Mouse (Mus musculus): ENCODE measurements at regions not wholly inside any gene's neighbourhood (a gene's known extent, or its start where the extent isn't known, plus 50 kb on each side); places are given as distances from the start of the nearest gene placed in this dataset.

DNA sequence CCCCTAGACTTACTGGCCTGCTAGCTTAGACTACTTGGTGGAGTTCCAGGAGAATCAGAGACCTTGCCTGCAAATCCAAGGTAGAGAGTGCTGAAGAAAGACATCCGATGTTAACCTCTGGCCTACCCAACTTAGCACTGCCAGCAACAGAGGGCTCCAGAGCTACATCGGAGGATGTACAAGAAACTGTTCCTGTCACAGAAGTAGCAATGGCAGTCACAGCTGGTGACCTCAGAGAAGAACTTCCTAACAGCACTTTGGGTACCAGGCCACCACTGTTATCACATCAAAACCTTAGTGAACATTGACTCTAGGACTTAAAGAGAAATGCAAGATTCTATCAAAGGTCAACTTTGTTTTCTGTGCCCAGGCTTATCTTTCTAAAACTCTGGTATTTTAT lies 180.0 kb downstream of the Sox4 start:
- ATAC-seq (replicated peaks; ENCODE audit: insufficient number of reproducible peaks, low FRiP score, low TSS enrichment, poor library complexity, severe bottlenecking): no peak

DNA sequence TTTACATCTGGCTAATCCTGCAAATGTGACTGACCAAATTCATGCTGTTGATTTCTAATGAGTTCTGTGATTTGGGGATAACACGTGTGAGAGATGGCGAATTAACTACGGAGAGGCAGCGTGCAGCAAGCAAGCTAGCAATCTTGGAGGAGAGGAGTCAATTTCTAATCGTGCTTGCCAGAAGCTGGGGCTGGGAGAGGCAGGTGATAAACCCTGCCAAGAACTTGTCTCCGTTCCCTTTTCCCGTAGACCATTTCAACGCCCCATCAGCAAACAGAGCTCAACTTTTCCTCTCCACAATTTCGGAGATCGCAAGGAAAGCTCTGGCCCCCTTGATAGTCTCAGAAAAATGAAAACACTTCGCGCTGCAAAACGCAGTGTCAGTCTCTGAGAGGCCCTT lies 183.0 kb downstream of the Sox4 start:
- ATAC-seq (replicated peaks; ENCODE audit: insufficient number of reproducible peaks, low FRiP score, low TSS enrichment, poor library complexity, severe bottlenecking): no peak

DNA sequence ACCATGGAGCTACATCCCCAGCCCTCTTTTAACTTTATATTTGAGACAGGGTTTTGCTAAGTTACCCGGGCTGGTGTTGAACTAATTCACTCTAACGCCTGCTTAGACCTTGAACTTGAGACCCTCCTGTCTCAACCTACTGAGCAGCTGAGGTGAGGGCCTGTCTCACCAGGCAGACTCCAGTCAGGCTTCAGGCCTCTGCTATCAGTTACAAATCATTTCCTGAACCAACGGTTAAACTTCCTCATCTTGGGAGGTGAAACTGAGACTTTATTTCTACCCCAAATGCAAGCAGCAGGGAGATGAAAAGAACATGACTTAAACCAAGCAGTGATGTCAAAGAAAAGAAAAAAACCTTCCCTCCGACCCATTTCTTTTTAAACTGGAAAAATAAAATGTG lies 183.5 kb downstream of the Sox4 start:
- no peak for ATAC-seq (replicated peaks; ENCODE audit: insufficient number of reproducible peaks, low FRiP score, low TSS enrichment, poor library complexity, severe bottlenecking)

DNA sequence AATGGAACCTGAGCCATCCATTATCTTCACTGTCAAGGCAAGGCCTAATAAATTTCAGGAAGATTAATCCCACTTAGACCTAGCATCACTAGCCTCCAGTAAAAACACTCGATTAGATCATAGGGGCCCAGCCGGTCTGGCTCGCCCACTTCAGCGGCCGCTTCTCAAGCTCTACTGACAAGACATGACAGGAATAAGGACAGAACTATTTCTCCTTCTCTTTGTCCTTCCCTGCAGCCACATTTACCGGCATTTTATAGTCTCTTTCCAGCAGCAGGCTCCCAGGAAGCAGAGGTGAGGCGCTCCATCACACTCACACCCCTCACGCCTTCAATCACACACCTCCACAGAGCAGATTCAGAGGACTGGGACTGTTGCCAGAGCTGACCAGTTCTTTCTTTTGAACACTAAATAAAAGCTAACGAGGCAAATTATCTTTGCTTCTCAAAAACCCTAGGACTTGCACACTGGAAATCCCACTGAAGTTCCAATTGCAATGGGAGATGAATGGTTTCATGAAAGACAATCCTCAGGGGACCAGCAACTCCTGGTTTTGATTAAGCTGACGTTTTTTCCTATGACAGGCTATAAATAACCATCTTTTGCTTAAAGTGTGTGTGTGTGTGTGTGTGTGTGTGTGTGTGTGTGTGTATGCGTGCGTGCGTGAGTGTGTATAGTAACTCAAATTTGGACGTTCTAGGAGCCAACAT lies 184.6 kb downstream of the Sox4 start:
- ATAC-seq (replicated peaks; ENCODE audit: insufficient number of reproducible peaks, low FRiP score, low TSS enrichment, poor library complexity, severe bottlenecking): no peak

DNA sequence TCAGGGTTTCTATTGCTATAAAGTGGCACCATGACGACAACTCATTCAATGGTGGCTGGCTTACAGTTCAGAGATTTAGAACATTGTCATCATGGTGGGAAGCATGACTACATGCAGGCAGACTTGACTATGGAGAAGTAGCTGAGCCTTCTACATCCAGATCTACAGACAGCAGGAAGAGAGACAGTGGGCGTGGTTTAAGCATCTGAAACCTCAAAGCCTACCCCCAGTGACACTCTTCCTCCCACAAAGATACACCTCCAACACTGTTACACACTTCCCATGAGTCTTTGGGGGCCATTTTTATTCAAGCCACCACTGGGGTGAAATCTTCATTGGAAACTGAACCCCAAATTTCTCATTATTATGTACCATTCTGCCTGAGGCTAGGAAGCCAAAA lies 191.0 kb downstream of the Sox4 start:
- ATAC-seq (replicated peaks; ENCODE audit: insufficient number of reproducible peaks, low FRiP score, low TSS enrichment, poor library complexity, severe bottlenecking): no peak

DNA sequence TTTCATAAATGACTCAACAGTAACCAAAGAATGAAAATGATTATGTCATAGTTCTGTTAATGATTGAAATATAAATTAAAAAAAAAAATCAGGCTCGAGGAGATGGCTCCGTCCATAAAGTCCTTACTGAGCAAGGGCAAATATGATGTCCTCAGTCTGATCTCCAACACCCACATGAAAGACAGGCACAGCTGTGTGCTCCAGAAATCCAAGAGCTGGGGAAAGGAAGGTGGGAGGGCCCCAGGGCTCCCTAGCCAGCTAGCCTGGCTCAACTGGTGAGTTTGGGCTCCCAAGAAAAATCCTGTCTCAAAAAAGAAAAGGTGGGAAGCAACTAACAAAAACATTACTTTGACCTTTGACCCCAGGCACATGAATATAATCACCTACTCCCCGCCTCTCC lies 194.5 kb downstream of the Sox4 start:
- ATAC-seq (replicated peaks; ENCODE audit: insufficient number of reproducible peaks, low FRiP score, low TSS enrichment, poor library complexity, severe bottlenecking): no peak

DNA sequence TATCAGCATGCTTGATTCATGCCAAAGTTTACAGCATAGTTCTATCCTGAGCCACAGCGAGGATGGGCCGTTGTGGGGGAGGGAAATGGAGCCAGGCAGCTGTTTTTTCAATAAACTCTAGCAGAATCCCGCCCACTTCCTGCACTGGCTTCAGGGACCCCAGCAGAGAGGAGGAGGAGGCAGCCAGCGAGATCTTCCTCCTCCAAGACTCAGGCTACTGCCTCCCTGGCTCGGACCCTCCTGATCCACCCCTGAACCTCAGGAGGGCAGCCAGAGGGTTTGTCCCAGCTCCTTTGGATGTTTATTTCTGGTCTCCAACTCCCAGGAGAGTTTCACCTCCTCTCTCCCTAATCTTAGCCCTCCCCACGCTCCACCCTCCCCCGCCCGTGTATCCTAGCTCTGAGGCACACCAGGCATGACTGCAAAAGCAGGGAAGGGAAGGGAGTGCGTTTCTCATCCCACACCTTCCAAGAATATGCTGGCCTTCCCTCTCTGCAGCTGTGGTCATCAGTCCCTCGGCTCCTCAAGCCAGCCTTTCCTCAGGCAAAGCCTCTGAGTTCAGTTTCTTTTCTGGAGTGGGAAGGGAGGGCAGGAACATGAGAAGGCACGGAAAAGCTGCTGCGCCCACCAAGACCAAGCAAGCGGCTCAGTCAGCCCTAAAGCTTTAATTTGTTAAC lies 195.5 kb downstream of the Sox4 start:
- no peak for ATAC-seq (replicated peaks; ENCODE audit: insufficient number of reproducible peaks, low FRiP score, low TSS enrichment, poor library complexity, severe bottlenecking)

DNA sequence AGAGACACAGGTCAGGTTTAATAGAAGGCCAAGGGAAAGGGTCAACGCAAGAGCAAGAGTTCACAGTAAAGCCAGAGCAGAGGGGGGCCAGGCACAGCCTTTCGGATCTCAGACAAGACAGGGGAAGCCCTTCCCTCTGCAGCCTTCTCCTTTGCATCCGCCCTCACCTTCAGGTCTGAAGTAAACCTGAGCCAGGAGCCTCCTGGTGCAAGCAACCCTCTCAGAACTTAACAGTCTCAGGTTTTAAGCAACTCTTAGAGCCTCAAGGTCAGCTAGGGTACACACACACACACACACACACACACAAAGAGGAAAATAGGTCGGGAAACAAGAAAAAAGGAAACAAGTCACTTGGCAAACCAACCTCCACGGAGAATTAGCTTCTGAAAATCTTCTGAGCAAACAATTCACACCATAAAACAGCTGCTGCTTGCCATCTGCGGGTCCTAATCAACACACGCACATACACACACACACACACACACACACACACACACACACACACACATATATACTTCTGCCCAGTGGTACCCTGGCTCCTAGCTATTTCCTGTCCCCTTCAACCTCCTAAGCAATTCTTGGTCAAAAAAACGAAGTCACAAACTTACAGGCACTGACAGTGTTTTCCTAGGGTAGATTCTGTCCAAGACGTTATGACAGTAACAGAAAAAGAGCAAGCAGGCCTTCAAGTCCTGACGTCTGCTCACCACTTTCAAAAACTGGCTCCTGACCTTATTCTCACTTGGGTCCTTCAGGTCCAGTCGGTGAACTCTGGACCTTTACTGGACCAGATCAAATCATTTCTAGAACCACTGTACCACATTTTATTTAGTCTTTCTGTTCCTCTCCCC lies 196.4 kb downstream of the Sox4 start:
- ATAC-seq (replicated peaks; ENCODE audit: insufficient number of reproducible peaks, low FRiP score, low TSS enrichment, poor library complexity, severe bottlenecking): no peak

DNA sequence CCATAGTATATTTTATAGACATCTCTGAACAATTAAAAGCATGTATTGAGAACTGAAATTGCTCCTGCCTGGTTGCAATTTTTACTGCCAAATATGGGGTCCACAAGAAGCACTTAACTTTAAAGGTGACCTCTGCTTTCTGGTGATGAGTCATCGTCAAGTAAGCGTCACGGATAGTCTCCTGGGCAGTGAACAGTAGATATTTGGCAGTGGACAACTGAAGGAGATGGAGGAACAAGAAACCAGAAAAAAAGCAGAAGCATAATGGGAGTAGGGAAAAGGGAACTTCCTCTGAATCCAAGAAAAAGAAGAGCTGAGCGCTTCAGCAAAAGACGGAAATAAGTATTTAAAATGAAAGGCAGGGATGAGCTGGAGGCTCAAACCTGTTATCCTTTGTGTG lies 199.3 kb downstream of the Sox4 start:
- ATAC-seq (replicated peaks; ENCODE audit: insufficient number of reproducible peaks, low FRiP score, low TSS enrichment, poor library complexity, severe bottlenecking): no peak

DNA sequence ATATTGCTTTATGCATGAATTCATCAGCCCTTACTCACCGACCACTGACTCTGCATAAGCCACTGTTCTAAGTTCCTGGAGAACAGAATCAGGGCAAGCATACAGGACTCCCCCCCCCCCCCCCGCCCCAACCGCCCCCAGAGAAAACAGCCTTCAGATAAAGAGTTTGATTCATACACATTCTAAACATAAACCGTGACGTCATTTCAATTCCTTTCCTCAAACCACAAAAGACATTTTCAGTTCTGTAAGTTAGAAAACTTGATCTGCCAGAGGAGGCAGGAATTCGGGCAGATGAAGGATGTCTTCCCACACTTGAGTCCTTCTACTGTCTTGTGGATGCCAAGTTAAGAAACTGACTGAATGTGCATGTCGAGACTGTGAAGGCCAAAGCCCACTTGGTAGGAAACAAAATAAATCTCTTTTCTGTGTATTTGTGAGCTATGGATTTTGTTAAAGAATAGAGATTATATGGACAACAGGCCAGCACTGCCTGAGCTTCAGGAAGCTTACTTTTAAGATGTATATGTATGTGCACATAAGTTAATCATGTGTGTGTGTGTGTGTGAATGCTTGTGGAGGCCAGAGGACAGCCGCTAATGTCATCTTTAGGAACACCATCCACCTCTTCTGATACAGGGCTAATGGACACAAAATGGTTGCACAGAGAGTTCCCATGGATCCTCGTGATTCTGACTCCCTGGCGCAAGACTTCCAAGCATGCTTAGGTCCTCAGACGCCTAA lies 202.4 kb downstream of the Sox4 start:
- no peak for ATAC-seq (replicated peaks; ENCODE audit: insufficient number of reproducible peaks, low FRiP score, low TSS enrichment, poor library complexity, severe bottlenecking)

DNA sequence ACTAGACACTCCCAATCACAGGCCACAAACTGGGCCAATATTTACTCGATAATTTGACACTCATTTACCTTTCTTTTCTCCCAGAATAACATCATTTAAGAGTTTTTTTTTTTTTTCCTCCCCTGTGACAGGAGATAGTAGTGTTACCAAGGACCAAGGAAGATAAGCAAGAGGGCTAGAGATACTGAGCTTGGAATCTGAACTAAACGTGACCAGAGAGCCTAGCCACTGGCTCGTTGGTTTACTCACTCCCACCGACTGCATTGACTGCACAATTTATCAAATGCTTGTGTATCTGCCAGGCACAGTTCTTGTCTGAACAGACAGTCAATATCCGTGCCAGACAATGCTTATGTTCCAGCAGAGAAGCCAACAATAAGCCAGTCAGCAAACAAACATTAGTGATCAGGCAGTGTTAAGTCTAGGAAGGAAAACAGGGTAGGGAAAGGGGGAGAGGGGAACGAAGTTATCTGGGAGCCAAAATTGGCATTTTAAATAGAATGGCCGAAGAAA lies 213.3 kb downstream of the Sox4 start:
- no peak for ATAC-seq (replicated peaks; ENCODE audit: insufficient number of reproducible peaks, low FRiP score, low TSS enrichment, poor library complexity, severe bottlenecking)

DNA sequence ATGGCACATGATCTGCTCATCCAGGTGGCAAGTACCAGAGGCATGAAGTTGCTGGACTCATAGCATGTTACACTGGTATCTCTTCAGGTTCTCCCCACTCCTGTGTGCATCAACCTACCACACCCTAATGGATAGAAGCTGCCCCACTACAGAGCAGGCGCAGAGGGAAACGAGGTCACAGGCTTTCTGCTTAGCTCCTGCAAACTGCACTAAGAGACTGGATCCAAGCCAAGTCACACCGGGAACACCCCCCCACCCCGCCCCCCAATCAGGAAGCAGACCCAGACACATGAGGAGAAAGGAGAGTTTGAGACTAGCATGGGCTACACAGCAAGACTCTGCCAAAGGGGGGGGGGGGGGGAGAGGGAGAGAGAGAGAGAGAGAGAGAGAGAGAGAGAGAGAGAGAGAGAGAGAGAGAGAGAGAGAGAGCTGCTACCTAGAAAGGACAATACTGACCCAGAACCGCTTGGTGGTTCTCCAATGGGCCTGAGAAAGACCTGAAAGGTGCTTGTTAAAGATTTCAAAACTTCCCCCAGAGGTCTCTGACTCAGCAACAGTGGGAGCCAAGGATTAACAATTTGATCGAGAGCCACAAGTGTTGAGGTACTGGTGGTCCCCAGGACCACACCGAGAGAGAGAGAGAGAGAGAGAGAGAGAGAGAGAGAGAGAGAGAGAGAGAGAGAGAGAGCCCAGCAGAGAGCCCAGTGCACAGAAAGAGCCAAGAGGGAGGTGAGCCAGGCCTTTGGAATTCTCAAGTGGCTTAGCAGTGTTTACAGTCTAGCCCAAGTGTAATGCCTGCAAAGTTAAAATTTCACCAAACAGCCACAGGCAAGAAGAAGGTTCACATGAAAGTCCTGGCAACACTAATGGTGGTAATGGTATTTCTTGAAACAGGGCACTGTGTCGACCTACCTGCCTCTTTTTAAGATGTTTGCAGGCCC lies 215.1 kb downstream of the Sox4 start:
- no peak for ATAC-seq (replicated peaks; ENCODE audit: insufficient number of reproducible peaks, low FRiP score, low TSS enrichment, poor library complexity, severe bottlenecking)

DNA sequence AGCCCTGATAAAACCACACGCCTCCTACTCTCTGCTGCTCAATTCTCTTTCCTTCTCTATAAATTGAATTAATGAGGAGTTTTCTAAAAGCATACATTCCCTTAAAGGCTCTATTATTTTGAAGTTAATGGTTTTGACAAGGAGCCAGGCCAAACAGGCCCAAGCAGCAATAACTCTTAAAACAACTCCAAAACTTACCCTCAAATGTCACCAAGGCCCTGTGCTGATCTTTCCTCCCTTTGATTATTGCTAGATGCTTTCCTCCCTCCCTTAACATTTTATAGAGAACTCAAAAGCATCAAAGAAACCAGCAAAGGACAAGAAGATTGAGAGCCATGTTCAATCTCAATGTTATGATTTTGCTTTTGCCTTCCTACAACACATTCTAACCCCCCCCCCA lies 221.0 kb downstream of the Sox4 start:
- no peak for ATAC-seq (replicated peaks; ENCODE audit: insufficient number of reproducible peaks, low FRiP score, low TSS enrichment, poor library complexity, severe bottlenecking)

DNA sequence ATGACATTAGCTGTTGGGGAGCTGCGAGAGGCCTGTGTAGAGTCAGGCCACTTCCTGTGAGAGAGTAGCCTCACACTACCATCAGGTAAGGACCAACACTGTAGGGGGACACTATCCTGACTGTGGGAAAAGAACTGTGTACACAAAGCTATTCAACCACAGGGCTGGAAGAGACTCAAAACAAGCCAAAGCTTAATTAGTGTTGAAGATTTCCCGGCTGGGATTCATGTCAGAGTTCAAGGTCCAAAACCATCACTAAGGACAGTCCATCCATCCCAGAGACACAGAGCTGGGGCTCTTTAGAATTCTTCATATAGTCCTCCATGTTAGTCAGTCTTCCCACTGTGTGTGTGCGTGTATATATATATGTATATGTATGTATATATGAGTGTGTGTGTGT lies 221.5 kb downstream of the Sox4 start:
- ATAC-seq (replicated peaks; ENCODE audit: insufficient number of reproducible peaks, low FRiP score, low TSS enrichment, poor library complexity, severe bottlenecking): no peak

DNA sequence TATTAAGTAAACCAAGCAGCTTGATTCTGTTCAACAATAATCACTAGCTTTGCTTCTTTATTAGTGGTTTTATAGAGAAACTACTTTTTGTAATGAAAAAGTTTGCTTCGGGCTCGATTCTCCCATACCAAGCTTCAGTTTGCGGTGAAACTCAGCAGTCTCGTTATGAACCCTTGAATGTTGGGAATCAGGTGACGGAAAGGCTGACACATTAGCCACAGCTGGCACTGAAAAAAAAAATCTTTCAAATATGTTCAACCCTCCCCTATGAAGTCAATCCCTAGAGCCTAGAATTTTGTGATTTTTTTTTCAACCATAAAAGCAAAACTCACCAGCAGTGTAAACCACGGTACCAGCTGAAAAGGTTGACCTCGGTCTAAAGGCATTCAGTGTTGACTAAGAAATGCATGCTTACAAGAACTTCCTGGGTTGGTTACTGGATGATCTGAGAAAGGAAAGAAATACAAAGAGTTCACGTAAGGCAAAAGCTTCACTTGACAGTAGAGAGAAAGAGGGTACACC lies 223.4 kb downstream of the Sox4 start:
- no peak for ATAC-seq (replicated peaks; ENCODE audit: insufficient number of reproducible peaks, low FRiP score, low TSS enrichment, poor library complexity, severe bottlenecking)

DNA sequence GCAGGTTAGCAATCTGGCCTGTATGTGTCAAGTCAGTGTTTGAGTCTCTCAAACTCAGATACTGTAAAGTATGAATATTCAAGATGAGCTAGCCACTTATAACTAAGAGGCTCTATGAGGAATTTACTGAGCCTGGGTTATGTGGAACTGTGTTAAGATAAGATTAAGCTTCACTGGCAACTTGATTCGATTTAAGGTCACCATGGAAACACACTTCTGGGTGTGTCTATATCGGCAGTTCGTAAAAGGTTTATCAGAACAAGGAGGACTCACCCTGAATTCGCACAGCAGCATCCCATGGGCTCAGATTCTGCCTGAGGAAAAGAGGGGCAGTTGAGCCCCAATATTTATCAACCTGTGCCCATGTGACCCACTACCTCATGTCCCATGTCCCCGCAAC lies 224.7 kb downstream of the Sox4 start:
- no peak for ATAC-seq (replicated peaks; ENCODE audit: insufficient number of reproducible peaks, low FRiP score, low TSS enrichment, poor library complexity, severe bottlenecking)

DNA sequence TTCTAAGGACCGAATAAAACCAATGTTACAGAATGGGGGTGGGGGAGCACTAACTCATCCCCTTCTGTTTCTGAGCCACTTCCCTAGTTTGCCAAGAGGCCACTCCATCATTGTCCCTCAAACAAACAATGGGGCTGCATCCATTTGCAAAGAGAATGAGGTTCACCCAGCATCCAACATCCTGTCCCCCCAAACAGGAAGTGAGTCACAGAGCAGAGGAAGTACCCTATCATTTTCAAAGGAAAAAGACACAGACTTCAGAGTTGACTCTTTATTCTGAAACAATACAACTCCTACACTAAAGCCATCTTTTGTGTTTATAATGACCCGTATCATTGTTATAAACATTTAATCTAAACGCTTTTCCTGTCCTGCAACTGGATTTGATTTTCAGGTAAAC lies 229.2 kb downstream of the Sox4 start:
- no peak for ATAC-seq (replicated peaks; ENCODE audit: insufficient number of reproducible peaks, low FRiP score, low TSS enrichment, poor library complexity, severe bottlenecking)

DNA sequence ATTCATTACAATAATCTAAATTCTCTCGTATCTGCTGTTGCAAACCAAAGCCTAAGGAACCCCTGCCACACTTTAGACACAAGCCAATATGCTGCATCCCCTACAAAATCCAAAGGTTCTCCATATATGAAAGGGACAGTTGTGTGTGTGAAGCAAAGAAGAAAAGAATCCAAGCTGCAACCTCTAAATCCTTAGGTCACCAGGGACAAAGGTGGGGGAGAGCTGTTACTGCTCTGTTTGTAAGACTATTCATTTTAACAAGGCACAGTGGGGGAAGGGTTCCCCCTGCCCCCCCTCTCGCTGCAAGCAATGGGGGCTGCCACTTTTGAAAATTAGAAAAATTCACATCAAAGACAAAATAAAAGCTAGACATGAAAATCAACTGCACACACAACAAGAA lies 231.4 kb downstream of the Sox4 start:
- no peak for ATAC-seq (replicated peaks; ENCODE audit: insufficient number of reproducible peaks, low FRiP score, low TSS enrichment, poor library complexity, severe bottlenecking)
